Mouse (Mus musculus): ENCODE data around the gene Gipc1. TPM values are rescaled to one million over a fixed set of nuclear protein-coding genes. Genes with fewer than 3 reads are reported as not detected.

The Gipc1 gene
- polyA plus RNA-seq, 1 experiment from 2014 or later, result 212 TPM

GRCm38 (mm10) chr8:83706411-83706810, 53.9 kb downstream of the Gipc1 start:
- no peak overlapping the region for H3K9ac ChIP-seq
- no peak overlapping the region for H3K27ac ChIP-seq
- H3K4me1 ChIP-seq, result no peaks in the 10 kb centered on the region
- no peaks in the 10 kb centered on the region for H3K36me3 ChIP-seq
- H3K27me3 ChIP-seq, result no peaks in the 10 kb centered on the region
- no peak for ATAC-seq (ENCODE audit: insufficient number of reproducible peaks, insufficient read depth, low FRiP score, low TSS enrichment)
- H3K9me3 ChIP-seq, result no peaks in the 10 kb centered on the region
- WGBS, result 60% methylated on average over 5 of the region's 5 CpGs
- H3K4me3 ChIP-seq, result no peak overlapping the region
- H3K4me2 ChIP-seq (replicated peaks), result no peak overlapping the region

GRCm38 (mm10) chr8:83707554-83707953, 55.1 kb downstream of the Gipc1 start:
- 80% methylated on average over 8 of the region's 8 CpGs for WGBS
- H3K4me1 ChIP-seq, result no peaks in the 10 kb centered on the region
- no peaks in the 10 kb centered on the region for H3K27me3 ChIP-seq
- H3K36me3 ChIP-seq, result no peaks in the 10 kb centered on the region
- no peak overlapping the region for H3K27ac ChIP-seq
- H3K4me3 ChIP-seq, result no peak overlapping the region
- H3K4me2 ChIP-seq (replicated peaks), result no peak overlapping the region
- H3K9ac ChIP-seq, result no peak overlapping the region
- no peak for ATAC-seq (ENCODE audit: insufficient number of reproducible peaks, insufficient read depth, low FRiP score, low TSS enrichment)
- H3K9me3 ChIP-seq, result no peaks in the 10 kb centered on the region

Other genes starting within 250 kb of the Gipc1 start
- gene Scoc, start 194.3 kb upstream of the Gipc1 start, polyA plus RNA-seq (2016; fragmentation: Nextera tagmentation; extraction: Ambion mirVana), result 120 and 124 TPM in 2 replicates
- gene Olfr370, start 116.9 kb upstream of the Gipc1 start, polyA plus RNA-seq (2016; fragmentation: Nextera tagmentation; extraction: Ambion mirVana), result not detected in 2 replicates
- 312 and 333 TPM in 2 replicates for gene Ndufb7, start 86.0 kb upstream of the Gipc1 start, polyA plus RNA-seq (2016; fragmentation: Nextera tagmentation; extraction: Ambion mirVana)
- gene Tecr, start 44.7 kb upstream of the Gipc1 start, polyA plus RNA-seq (2016; fragmentation: Nextera tagmentation; extraction: Ambion mirVana), result 588 TPM in 2 replicates
- 69.0 and 75.4 TPM in 2 replicates for gene Dnajb1, start 44.5 kb upstream of the Gipc1 start, polyA plus RNA-seq (2016; fragmentation: Nextera tagmentation; extraction: Ambion mirVana)
- gene Ptger1, start 14.0 kb downstream of the Gipc1 start, polyA plus RNA-seq (2016; fragmentation: Nextera tagmentation; extraction: Ambion mirVana), result 0.87 and 1.1 TPM in 2 replicates
- gene Pkn1, start 46.5 kb downstream of the Gipc1 start, polyA plus RNA-seq (2016; fragmentation: Nextera tagmentation; extraction: Ambion mirVana), result 35.1 and 36.1 TPM in 2 replicates
- gene Ddx39, start 62.5 kb downstream of the Gipc1 start, polyA plus RNA-seq (2016; fragmentation: Nextera tagmentation; extraction: Ambion mirVana), result 147 and 152 TPM in 2 replicates
- 24.7 and 26.0 TPM in 2 replicates for gene Adgre5, start 88.6 kb downstream of the Gipc1 start, polyA plus RNA-seq (2016; fragmentation: Nextera tagmentation; extraction: Ambion mirVana)
- 36.7 TPM in 2 replicates for gene Adgrl1, start 247.4 kb downstream of the Gipc1 start, polyA plus RNA-seq (2016; fragmentation: Nextera tagmentation; extraction: Ambion mirVana)